Mouse (Mus musculus): ENCODE results near the gene Kdr. TPM values are rescaled to one million over a fixed set of nuclear protein-coding genes. Genes with fewer than 3 reads are reported as not detected.

The Kdr gene
- polyA plus RNA-seq, 1 experiment from 2014 or later, result 23.4 TPM

- no peak for ATAC-seq (ENCODE audit: low read depth)
- H3K27me3 ChIP-seq, result no peaks in the 10 kb centered on the region
- whole genome bisulfite sequencing, result 91% methylated on average over 9 of the region's 9 CpGs
- H3K4me1 ChIP-seq (replicated peaks), result no peaks in the 10 kb centered on the region
- no peak overlapping the region for H3K9ac ChIP-seq
- no peak overlapping the region for H3K4me3 ChIP-seq
- H3K27ac ChIP-seq (replicated peaks), result no peak overlapping the region
- no peaks in the 10 kb centered on the region for H3K36me3 ChIP-seq
- H3K4me2 ChIP-seq, result no peak overlapping the region
- H3K9me3 ChIP-seq, result no peaks in the 10 kb centered on the region
Measured at GRCm38 (mm10) chr5:75955876-75956275, 22.4 kb downstream of the Kdr start.

- Histone ChIP-seq H3K9me3 (no peaks in the 10 kb centered on the region), H3K27me3 (no peaks in the 10 kb centered on the region), H3K36me3 (no peaks in the 10 kb centered on the region), H3K4me1 (replicated peaks) (no peaks in the 10 kb centered on the region), H3K4me2 (no peak overlapping the region), H3K9ac (no peak overlapping the region), H3K4me3 (no peak overlapping the region), H3K27ac (replicated peaks) (no peak overlapping the region)
- ATAC-seq (ENCODE audit: low read depth), result no peak
- 81% methylated on average over 3 of the region's 3 CpGs for WGBS
Measured at GRCm38 (mm10) chr5:75954778-75955330, 23.4 kb downstream of the Kdr start.

- Histone ChIP-seq H3K4me3 (no peak overlapping the region), H3K36me3 (no peaks in the 10 kb centered on the region), H3K9ac (no peak overlapping the region), H3K4me2 (no peak overlapping the region), H3K27ac (replicated peaks) (no peak overlapping the region), H3K27me3 (no peaks in the 10 kb centered on the region), H3K9me3 (no peaks in the 10 kb centered on the region), H3K4me1 (replicated peaks) (no peaks in the 10 kb centered on the region)
- 72% methylated on average over 3 of the region's 3 CpGs for WGBS
- ATAC-seq (ENCODE audit: low read depth), result no peak
Measured at GRCm38 (mm10) chr5:75954218-75954617, 24.0 kb downstream of the Kdr start.

DNA sequence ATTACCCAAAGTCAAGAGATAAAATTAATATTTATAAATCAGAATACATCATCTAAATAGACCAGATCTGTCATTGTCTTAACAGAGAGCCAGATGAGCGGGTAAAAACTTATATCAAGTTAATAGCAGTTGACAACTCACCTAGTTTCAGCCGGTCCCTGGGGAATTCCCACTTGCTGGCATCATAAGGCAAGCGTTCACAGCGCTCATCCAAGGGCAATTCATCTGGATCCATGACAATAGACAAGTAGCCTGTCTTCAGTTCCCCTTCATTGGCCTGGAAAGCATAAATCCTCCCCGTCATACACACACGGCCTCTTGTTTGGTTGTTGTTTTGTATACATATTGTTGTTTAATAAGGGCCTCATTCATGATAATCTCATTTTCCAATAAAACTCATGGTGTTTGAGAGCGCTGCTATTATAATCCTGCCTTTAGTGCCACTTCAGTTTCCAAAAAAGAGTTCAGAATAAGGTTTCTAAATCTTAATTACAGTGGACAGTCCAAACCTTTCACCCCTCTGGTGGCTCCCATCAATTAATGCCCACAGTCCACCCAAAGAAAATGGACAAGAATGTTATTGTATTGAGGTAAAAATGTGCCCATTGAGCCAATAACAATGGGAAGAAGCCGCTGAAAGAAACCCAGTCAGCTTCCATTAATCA is 26.0 kb downstream of the Kdr start:
- Histone ChIP-seq H3K27ac (replicated peaks) (no peak overlapping the region), H3K4me2 (no peak overlapping the region), H3K36me3 (no peaks in the 10 kb centered on the region), H3K27me3 (no peaks in the 10 kb centered on the region), H3K4me1 (replicated peaks) (no peaks in the 10 kb centered on the region), H3K9ac (no peak overlapping the region), H3K4me3 (no peak overlapping the region), H3K9me3 (no peaks in the 10 kb centered on the region)
- ATAC-seq (ENCODE audit: low read depth), result no peak
- 44% methylated on average over 8 of the region's 8 CpGs for WGBS

GRCm38 (mm10) chr5:75950866-75951265 is 27.4 kb downstream of the Kdr start:
- ATAC-seq (ENCODE audit: low read depth), result no peak
- Histone ChIP-seq H3K4me1 (replicated peaks) (no peaks in the 10 kb centered on the region), H3K27ac (replicated peaks) (no peak overlapping the region), H3K36me3 (no peaks in the 10 kb centered on the region), H3K9me3 (no peaks in the 10 kb centered on the region), H3K4me3 (no peak overlapping the region), H3K27me3 (no peaks in the 10 kb centered on the region), H3K9ac (no peak overlapping the region), H3K4me2 (no peak overlapping the region)
- 34% methylated on average over 2 of the region's 2 CpGs for WGBS

DNA sequence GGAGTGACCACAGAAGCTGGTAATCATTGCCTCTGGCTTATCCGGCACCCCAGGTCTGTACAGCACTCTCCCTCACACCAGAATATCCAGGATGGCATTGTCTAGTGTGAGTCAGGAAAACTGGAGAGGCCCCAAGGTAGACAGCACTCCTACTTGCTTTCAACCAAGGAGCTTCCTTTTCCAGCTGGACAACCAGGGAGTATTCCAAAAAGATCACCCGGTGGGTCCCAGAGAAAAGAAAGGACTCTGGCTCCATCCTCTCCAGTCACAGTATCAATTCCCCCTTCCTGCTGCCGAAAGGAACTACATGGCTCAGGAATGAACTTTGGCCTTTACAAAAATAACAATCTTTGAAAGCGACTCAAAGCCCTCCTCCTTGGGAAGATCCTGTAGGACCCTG is 32.9 kb downstream of the Kdr start:
- ATAC-seq (ENCODE audit: low read depth), result no peak
- Histone ChIP-seq H3K9ac (no peak overlapping the region), H3K36me3 (no peaks in the 10 kb centered on the region), H3K27me3 (no peaks in the 10 kb centered on the region), H3K4me1 (replicated peaks) (no peaks in the 10 kb centered on the region), H3K4me2 (no peak overlapping the region), H3K9me3 (no peaks in the 10 kb centered on the region), H3K27ac (replicated peaks) (no peak overlapping the region), H3K4me3 (no peak overlapping the region)
- 80% methylated on average over 4 of the region's 4 CpGs for WGBS

DNA sequence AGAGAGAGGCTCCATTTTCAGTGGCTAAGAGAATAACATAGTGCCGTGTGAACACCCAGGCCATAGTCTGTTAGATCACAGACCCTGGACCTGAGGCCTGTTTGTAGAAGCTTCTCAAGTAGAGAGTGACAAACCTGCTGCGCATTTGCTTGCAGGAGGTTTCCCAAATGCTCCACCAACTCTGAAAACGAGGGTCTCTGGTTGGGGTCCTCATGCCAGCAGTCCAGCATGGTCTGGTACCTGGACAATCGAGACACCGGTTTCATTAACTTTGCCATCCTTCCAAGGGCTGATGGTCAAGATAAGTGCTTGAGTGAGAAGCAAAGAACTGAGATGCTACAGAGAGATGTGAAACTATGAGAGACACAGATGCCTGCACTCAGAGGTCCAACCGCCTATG is 35.0 kb downstream of the Kdr start:
- Histone ChIP-seq H3K27ac (replicated peaks) (no peak overlapping the region), H3K4me2 (no peak overlapping the region), H3K4me1 (replicated peaks) (peaks cover 7% of the 10 kb centered on the region), H3K9ac (no peak overlapping the region), H3K4me3 (no peak overlapping the region), H3K9me3 (no peaks in the 10 kb centered on the region), H3K36me3 (no peaks in the 10 kb centered on the region), H3K27me3 (no peaks in the 10 kb centered on the region)
- ATAC-seq (ENCODE audit: low read depth), result no peak
- WGBS, result 93% methylated on average over 6 of the region's 6 CpGs

GRCm38 (mm10) chr5:75941775-75942580 is 36.3 kb downstream of the Kdr start:
- peaks cover 7% of the 10 kb centered on the region for H3K4me1 ChIP-seq (replicated peaks)
- H3K9me3 ChIP-seq, result no peaks in the 10 kb centered on the region
- no peak overlapping the region for H3K4me3 ChIP-seq
- H3K4me2 ChIP-seq, result no peak overlapping the region
- WGBS, result 50% methylated on average over 11 of the region's 11 CpGs
- no peak overlapping the region for H3K9ac ChIP-seq
- H3K36me3 ChIP-seq, result no peaks in the 10 kb centered on the region
- no peak overlapping the region for H3K27ac ChIP-seq (replicated peaks)
- ATAC-seq (ENCODE audit: low read depth), result no peak
- no peaks in the 10 kb centered on the region for H3K27me3 ChIP-seq

DNA sequence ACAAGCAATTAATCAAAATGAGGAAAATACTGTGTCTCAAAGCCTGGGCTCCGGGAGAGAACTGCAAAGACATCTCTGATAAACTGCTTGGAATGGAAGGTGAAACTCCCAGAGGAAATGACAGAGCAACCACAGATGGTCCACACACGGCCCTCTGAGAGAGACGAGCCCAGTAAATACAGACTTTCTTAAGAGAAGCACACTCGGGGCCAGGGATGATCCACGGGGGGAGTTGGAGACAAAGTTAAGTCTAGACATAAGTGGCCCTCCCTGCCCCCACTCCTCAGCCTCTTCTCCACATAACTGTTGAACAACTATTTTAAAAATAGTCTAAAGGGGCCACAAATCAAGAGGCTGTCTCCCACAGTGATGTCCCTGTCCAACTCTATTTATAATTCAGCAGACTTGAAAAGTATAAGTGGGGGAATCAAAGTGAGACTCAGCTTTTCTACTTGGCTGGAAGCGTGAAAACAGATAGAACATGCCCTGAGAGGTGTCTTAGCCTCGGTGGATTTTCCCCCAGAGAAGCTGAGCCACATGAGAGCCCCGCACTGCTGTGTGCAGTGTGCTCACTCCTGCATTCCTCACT is 39.0 kb downstream of the Kdr start:
- no peaks in the 10 kb centered on the region for H3K9me3 ChIP-seq
- no peak overlapping the region for H3K9ac ChIP-seq
- no peaks in the 10 kb centered on the region for H3K36me3 ChIP-seq
- H3K27me3 ChIP-seq, result no peaks in the 10 kb centered on the region
- WGBS, result 68% methylated on average over 8 of the region's 8 CpGs
- H3K27ac ChIP-seq (replicated peaks), result 0 out of 2 replicates have a peak overlapping the region, but pooled peaks have one; percentile 52
- H3K4me3 ChIP-seq, result no peak overlapping the region
- no peak overlapping the region for H3K4me2 ChIP-seq
- ATAC-seq (ENCODE audit: low read depth), result no peak
- H3K4me1 ChIP-seq (replicated peaks), result peaks cover 7% of the 10 kb centered on the region

DNA sequence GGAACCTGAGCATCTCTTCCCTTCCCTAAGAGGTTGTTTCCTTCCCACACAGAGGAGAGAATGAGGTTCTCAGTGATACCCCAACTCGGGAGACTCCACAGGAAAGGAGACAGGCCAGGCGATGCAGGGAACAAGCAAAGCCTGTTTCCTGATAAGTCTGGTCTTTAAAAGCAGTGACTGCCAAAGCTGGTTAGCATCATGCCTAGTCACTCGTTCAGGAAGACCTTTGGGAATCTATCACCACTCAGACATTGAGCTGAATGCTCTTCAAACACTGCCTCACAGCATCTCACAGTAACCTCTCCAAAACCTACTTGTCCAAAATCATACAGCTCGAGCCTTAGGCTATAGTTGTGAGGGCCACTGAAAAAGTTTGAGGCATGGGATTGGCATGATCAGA is 40.2 kb downstream of the Kdr start:
- ATAC-seq (ENCODE audit: low read depth), result no peak
- peaks cover 7% of the 10 kb centered on the region for H3K4me1 ChIP-seq (replicated peaks)
- H3K9ac ChIP-seq, result no peak overlapping the region
- no peaks in the 10 kb centered on the region for H3K9me3 ChIP-seq
- no peaks in the 10 kb centered on the region for H3K27me3 ChIP-seq
- H3K36me3 ChIP-seq, result no peaks in the 10 kb centered on the region
- 79% methylated on average over 4 of the region's 4 CpGs for WGBS
- no peak overlapping the region for H3K27ac ChIP-seq (replicated peaks)
- no peak overlapping the region for H3K4me3 ChIP-seq
- H3K4me2 ChIP-seq, result no peak overlapping the region

DNA sequence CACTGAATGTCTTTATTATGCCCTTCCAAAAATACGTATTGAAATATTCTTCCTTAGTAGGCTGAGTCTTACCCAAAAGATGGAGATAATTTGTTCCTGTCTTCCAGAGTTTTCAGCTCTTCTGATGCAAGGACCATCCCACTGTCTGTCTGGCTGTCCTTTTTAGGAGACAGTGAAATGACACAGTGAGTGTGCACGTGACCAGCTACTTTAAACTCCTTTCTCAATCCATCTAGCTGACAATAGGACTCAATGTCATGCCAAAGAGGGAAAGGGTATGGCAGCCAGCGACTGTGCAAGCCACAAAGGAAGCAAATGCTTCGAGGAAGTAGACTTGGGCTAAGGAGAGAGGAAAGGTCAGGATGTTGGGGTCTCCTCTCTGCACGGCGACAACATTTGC is 42.0 kb downstream of the Kdr start:
- H3K4me2 ChIP-seq, result no peak overlapping the region
- H3K4me3 ChIP-seq, result no peak overlapping the region
- peaks cover 7% of the 10 kb centered on the region for H3K4me1 ChIP-seq (replicated peaks)
- no peak overlapping the region for H3K9ac ChIP-seq
- H3K27ac ChIP-seq (replicated peaks), result no peak overlapping the region
- H3K36me3 ChIP-seq, result no peaks in the 10 kb centered on the region
- ATAC-seq (ENCODE audit: low read depth), result no peak
- no peaks in the 10 kb centered on the region for H3K27me3 ChIP-seq
- WGBS, result 90% methylated on average over 6 of the region's 6 CpGs
- H3K9me3 ChIP-seq, result no peaks in the 10 kb centered on the region

GRCm38 (mm10) chr5:75935225-75935624 is 43.0 kb downstream of the Kdr start:
- Histone ChIP-seq H3K9ac (no peak overlapping the region), H3K36me3 (no peaks in the 10 kb centered on the region), H3K4me1 (replicated peaks) (peaks cover 7% of the 10 kb centered on the region), H3K4me2 (no peak overlapping the region), H3K4me3 (no peak overlapping the region), H3K9me3 (no peaks in the 10 kb centered on the region), H3K27ac (replicated peaks) (no peak overlapping the region), H3K27me3 (no peaks in the 10 kb centered on the region)
- ATAC-seq (ENCODE audit: low read depth), result no peak
- 85% methylated on average over 8 of the region's 8 CpGs for WGBS
